Mouse (Mus musculus) G1E-ER4 (cell line): ENCODE results near the gene Scg3. TPM values are rescaled to one million over a fixed set of nuclear protein-coding genes. Genes with fewer than 3 reads are reported as not detected.

Source experiments
- GATA1 ChIP-seq: IDR thresholded peaks from one replicate; pipeline ENCODE4 v1.8.0; 2012; ENCODE audit warnings: low read length, inconsistent platforms
- polyA plus RNA-seq: library from polyadenylated mRNA; stranded (reverse); fragments of >175 nt; gene quantifications from 2 replicates; pipeline ENCODE4 v1.2.3, GENCODE M21; 2012

Gene Scg3
- polyA plus RNA-seq: not detected in 2 replicates

DNA sequence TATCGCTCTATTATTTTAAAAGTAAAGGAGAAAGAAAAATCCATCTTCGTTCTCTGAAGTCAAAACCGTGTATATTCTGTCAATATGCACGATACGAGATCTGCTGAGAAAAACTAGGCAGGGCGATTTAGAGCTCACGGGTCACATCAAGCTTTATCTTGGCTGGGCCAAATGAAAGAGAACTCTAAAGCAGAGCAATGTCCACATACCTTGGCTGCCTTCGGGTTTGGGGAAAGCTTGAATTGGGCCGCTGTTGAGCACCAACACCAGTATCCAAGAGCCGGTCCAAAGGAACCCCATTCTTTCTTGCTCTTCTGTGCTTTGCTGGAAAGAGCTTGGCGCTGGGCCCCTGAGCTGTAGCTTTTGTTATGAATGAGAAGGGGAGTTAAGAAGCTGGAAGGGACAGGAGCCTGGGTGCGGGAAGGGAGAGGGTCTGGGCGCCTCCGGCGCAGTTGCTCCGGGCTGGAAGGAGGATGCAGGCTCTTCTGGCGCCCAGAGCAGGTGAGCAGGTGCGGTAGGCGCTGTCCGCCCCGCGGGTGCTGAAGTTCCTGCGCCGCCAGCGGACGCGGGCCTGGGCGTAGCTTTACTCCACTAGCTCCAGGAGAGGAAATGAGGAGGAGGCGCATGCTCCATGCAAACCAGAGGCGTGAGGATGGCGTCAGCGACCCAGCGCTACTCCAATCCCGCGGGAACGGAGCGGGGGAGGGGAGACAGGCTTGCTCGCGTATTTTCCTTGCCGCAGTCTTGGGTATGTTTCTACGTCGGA is at the start of gene Scg3:
TSS of gene Scg3 (minus strand) at position 631 of the 766 bp plus-strand sequence.
- TF ChIP-seq GATA1: no peak

DNA sequence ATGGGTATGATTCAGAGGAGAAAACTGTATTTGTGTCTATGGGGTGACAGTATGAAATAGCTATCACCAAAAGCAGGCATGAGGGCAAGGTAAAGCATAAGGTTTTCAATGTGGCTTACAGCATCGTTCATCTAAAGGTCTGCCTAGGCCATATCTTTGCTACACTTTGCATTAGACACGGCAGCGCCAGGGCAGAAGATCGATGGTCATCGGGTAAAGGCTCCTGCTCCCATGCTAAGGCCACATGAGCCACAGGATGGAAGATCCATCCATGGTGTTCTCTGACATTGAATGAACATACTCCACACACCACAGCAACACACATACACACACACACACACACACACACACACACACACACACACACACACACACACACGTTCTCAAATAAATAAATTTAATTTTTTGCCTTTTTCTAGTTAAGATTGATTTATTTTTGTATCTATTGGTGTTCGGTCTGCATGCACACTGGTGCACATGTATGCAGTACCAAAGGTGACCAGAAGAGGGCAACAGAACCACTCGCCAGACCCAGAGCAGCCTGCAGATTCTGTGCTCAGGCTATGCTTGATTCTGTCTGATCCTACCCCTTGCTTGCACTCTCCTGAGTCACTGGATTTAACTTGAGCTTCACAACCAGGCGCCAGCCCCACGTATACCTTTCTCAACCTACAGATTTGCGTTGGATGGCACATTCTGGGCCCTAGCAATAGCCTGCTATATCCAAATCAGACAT is 36.3 kb upstream of the Scg3 start:
- TF ChIP-seq GATA1: no peak

GRCm38 (mm10) chr9:75719481-75719880 is 35.6 kb upstream of the Scg3 start:
- no peak for TF ChIP-seq GATA1

- TF ChIP-seq GATA1: no peak
These were observed 916 bp upstream of the Scg3 start for GRCm38 (mm10) chr9:75684772-75685171.

DNA sequence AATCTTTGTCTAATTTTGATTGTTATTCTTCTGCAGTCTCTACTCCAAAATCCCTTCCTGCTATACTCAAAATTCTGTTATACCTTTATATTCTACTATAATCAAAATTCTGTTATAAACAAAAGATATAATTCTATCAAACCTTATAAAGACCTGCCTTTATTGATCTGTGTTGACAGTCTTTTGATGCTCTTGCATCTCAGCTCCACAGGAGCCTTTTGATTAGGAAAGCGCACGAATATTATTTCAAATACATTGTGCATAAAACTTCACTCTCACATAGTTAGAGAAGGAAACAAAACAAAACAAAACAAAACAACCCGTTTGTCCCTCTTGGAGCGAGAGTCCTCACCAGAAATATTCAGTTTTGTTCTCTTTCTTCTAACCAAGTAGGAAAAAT is 436 bp upstream of the Scg3 start:
- TF ChIP-seq GATA1: no peak

DNA sequence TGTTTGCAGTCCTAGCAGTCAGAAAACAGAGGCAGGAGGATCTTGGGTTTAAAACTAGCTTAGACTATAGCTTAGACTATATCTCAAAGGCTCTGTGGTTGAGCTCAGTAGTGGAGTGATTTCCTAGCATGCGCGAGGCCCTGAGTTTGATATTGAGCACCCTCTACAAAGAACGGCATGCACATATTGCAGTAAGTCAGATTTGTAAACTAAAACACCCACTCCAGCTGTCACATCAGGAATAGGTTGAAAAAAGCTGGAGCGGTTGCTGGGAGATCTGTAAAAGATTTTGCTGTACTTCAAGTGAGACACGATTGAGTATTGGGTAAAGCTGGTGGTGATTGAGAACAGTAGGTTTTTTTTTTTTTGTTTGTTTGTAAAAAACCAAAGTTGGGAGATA is 3.2 kb downstream of the Scg3 start:
- no peak for TF ChIP-seq GATA1

GRCm38 (mm10) chr9:75679629-75680028 is 4.2 kb downstream of the Scg3 start:
- no peak for TF ChIP-seq GATA1

DNA sequence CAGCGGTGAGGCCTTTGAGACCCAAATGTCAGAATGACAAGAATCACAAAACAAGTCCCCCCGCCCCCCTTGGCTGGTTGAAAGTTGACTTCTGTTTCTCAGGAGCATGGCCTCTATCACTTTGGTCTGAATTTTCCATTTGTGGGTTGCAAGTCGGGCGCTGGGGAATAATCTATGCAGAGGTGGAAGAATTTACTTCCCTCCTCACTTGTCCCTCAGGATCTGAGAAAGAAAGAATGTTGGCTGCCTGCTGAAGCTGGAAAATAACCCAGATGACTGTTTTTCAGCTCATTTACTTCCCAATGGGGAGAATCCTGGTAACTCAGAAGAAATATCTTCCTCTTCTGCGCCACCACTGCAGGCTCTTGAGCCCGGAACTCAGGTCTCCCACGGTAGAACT is 5.5 kb downstream of the Scg3 start:
- TF ChIP-seq GATA1: no peak

DNA sequence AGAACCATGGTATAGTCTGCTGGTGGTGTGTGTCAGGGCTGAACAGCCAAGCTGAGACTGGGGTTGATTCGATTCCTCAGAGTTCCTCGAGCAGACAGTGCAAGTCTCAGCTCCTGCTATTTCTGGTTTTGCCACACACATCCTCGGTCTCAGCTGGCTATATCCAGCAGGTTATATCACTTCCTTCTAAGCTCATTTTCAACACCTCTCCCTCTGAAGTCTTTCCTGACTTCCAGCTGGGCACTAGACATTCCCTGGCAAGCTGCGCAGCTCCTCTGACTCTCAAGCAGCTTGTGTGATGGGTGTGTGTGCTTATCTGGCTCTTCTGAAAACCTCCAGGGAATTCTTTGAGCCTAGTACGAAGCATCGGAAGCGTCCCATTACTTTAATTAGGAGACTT is 7.6 kb downstream of the Scg3 start:
- no peak for TF ChIP-seq GATA1

- no peak for TF ChIP-seq GATA1
These were observed 11.1 kb downstream of the Scg3 start for GRCm38 (mm10) chr9:75672769-75673168.

- no peak for TF ChIP-seq GATA1
These were observed 17.2 kb downstream of the Scg3 start for GRCm38 (mm10) chr9:75666612-75667011.

GRCm38 (mm10) chr9:75665364-75665763 is 18.5 kb downstream of the Scg3 start:
- no peak for TF ChIP-seq GATA1

DNA sequence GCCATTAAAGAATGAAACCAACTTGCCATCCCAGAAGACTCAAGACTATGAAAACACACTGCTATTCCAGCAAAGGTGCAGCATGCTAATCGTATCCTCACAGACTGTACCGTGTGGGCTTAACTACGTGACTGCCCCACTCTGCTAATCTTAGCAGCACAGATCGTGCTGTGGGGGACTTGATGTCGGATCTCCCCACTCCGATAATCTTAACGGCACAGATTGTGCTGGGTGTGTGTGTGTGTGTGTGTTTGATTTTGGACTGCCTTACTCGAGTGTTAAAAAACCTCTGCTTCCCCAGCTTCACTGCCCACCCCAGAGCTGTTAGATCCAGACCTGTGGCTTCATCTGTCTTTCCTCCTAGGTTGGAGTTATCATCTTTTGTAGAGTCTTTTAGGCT is 22.9 kb downstream of the Scg3 start:
- peak; percentile 78 for TF ChIP-seq GATA1

DNA sequence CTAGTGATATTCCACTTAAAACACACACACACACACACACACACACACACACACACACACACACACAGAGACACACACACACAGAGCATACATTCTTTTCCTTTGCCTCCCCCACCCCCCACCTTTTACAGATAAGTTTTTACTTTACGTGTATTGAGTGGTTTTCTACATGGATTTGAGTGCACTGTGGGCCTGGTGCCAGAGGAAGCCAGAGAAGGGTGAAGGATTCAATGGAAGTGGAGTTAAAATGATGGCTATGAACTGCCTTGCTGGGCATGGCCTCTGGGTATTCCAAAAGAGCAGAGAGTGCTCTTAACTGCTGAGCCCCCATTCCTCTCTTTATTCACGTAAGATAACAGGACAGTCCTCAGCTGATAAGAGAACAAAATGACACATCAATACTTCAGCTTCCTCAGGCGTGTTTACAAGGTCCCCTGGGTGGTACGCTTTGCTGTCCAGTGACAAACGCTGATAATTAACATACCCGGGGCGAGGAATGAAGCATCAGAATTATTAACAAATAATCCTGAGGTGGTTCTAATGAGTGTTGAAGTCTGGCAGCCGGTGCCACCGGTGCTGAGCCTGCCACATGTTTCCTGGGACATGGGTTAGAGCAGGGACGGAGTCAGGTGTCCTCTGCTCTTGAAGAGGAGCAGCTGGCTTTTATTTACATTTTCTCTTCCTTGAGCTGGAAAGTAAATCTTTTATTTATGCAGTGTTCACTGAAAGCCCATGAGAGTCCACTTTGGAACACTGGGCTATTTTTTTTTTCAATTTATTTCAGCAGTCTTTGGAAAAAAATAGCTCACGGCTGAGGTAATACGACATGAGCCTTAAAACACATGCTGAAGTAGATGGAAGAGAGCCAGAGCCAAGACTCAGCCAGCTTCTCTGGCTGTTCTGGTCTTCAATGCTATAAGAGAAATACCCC is 29.6 kb downstream of the Scg3 start:
- peak; percentile 43 for TF ChIP-seq GATA1

DNA sequence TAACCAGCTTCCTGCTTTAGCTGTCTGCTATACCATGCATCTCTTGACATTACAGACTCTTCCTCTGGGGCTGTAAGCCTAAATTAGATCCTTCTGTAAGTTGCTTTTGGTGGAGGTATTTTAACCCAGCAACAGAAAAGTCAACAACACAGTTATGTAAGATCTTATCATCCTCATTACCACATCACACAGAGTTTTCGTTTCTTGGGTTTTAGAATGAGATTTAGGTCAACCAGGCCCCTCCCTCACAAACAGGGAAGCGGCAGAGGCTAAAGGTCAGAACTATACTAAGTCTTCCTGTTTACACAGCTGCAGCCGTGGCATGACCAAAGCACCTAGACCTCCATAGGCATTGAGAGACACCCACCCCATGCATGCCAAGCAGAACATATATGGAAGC is 38.5 kb downstream of the Scg3 start:
- no peak for TF ChIP-seq GATA1

DNA sequence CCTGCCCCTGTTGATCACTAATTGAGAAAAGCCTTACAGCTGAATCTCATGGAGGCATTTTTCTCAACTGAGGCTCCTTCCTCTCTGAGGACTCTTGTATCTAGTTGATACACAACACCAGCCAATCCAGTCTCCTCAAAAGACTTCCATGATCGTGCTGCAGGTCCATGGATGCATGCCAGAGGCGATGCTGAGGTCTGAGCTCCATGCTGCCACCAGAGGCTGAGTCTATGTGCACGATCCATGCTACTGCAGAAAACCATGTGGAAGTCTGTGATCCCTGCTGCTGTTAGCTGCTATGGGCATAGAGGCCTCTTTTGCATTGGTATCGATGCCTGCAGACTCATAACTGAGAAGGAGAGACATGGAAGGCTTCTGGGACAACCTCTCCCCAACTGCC is 49.6 kb downstream of the Scg3 start:
- TF ChIP-seq GATA1: no peak
